Mouse (Mus musculus) adrenal gland, adult 8-10 months (tissue): ENCODE measurements around the gene Hoxa1. TPM values are rescaled to one million over a fixed set of nuclear protein-coding genes. Genes with fewer than 3 reads are reported as not detected.

ENCODE experiments used
- DNase-seq: peaks from one replicate; pipeline ENCODE4 v3.0.0; 2022
- total RNA-seq, 4 experiments: library from RNA; stranded (reverse); gene quantifications; 2 replicates each; pipeline ENCODE4 v1.2.4; 2022

The Hoxa1 gene
- total RNA-seq, 4 experiments from 2014 or later, result 0.23 to 1.1 (median 0.83) TPM

DNA sequence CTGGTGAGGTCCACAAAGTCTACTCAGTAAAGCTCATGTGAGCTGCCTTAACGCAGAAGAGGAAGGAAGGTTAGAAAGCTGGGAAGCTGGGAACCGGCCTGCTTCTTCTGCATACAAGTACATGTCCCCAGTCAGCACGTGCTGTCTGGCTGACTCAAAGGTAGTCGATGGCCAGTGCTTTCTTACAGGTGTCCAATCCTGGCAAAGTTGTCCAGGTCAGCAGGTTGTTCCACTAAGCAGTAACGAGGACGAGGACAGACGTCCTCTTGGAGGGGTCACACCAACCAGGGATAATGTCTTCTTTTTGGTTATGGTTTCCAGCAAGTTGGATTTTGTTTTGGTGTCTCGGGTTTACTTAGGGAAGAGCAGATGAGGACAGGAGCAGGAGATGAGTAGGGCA lies 31.8 kb upstream of the Hoxa1 start:
- DNase-seq, result no peak

DNA sequence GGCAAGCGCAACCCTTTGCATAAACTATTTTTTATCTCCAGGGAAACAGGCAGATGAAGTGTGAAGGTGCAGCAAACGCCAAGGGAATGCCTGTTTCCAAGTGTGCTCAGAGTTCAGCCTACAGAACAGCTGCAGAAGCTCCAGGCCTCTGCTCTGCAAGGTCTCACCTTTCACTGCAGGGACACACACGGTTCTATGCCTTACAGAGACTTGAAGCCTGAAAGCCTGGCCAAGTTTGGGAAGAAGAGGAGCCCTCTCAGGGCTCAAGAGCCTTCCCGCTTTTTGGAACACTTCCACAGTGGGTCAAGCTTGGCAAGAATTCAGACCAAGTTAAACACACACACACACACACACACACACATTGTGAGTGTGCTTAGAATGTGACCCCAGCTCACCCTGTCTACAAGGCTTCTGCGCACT lies 31.1 kb upstream of the Hoxa1 start:
- DNase-seq, result no peak

DNA sequence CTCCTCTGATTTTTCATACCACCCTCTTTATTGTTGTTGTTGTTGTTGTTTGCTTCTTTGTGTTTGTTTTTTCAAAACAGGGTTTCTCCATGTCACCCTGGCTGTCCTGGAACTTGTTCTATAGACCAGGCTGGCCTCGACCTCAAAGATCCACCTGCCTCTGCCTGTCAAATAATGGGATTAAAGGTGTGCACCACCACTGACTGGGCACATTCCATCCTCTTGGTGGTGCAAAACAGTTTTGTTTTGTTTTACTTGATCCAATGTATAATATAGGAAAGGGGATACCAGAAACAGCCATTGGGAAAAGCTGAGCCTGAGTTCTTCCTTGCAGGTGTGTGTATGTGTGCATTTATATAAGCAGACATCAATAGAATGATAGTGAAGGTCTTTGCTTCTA lies 28.4 kb upstream of the Hoxa1 start:
- no peak for DNase-seq

DNA sequence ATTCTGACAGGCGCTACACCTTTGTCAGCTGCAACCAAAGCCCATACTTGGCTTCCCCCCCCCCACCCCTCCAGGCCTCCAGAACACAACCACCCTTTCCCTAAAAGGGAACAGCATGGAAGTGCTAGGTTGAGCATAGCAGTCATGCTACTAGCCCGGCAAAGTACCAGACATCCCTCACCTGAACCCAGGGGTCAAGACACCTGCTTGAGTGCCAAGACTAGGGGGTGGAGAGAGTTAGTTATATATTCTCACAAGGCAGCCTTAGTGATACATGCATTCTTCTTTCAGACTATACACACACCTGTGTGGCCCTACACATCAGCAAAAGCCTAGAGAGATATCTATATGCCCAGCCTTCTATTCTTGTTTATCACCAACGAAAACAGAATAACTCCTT lies 27.7 kb upstream of the Hoxa1 start:
- DNase-seq, result no peak

DNA sequence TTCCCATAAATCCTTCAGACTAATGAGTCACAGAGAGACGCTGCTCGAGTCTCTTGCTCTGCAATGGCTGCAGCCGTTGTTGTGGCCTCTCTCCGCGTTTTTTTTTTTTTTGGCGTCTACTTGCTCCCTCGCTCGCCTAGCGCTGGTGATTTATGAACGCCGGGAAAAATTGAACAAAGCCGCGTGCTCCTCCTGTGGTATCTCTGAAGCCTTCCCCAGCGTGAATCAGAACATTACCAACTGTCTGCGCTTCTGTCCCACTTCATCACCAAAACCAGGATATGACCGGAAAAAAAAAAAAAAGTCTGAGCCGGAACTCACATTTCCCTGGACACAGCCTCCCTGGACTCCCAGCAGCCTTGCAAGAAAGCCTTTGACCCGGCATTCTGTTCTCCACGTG lies 27.1 kb upstream of the Hoxa1 start:
- no peak for DNase-seq

DNA sequence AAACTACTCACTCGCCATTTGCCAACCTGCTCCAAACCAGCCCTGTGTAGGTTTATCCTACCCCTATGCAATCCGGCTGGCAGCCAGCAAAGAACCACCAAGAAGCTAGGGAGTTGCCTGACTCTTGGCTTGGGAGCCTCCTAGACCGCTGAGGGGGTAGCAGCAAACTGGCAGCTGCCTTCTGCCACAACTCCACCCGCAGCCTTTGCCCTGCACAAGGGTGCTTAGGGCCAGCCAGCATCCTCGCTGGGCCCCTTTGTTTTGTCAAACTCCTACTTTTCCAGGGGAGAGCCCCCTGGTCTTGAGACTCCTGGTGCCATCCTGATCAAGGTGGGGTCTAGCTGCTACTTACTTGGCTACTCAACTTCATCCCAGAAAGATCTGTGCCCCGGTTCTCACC lies 26.6 kb upstream of the Hoxa1 start:
- no peak for DNase-seq

DNA sequence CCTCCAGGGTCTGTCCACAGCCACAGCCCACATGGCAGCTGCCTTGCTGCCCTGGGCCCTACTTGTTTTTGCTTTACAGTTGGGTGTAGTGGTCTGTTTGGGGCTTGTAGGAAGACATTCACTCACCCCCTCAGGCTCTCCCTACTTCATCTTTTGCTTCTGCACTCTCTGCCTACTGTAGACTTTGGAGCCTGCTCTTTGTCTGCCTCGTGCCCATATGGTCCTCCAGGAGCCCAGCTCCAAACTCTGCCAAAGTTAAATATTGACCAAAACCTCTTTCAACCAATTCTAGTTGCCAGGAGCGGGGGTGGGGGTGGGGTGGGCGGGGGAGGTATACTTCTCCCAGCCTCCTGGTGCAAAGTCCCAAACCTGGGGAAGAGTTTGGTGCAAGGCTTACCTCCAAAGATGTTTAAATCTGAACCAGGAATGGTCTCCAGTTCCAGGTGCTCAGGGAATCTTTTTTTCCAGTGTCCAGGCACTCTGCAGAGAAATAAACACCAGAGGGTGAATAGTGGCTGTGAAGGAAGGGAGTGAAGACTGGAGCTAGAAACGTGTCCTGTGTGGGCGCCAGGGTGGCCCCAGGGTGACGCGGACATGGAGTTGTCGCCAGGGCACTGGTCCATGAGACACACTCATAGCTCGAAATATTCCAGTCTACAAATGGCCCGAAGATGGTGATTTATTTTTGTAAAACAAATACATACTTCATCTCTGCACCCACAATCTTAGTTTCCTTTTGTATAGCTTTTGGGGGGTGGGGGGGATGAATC lies 25.4 kb upstream of the Hoxa1 start:
- DNase-seq, result no peak

DNA sequence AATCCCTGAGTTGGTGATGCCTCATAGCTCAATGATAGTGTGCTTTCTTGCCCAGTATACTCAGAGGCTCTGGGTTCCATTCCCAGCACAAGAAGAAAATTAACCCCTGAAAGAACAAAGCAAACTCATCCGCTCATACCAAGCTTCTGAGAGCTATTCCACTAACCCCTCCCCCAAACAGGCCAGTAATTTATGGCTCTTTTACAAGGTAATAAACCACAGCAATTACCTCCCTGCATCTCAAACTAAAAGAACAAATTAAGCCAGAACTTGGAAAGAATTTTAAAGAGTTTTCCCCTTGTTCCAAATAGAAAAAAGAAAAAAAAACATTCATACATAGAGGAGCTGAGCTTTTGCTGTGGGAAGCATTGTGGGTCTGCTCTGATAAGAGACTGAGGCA lies 24.7 kb upstream of the Hoxa1 start:
- no peak for DNase-seq

DNA sequence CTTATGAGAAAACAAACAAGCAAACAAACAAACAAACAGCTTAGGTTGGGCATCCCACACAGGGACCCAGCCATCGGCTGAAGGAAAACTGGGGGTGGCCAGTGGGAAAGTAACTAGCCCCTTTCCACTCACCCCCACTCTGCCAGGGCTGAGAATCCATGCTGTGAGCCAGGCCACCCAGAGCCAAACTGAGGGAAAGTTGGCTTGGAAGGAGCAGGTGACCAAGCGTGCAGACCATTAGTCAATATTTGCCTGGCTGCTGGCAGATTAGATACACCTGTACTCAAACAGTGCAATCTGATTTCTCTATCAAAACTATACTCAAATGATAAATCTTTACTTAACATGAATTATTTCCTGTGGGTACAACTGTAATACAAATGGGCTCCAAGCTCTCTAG lies 23.9 kb upstream of the Hoxa1 start:
- DNase-seq, result no peak

DNA sequence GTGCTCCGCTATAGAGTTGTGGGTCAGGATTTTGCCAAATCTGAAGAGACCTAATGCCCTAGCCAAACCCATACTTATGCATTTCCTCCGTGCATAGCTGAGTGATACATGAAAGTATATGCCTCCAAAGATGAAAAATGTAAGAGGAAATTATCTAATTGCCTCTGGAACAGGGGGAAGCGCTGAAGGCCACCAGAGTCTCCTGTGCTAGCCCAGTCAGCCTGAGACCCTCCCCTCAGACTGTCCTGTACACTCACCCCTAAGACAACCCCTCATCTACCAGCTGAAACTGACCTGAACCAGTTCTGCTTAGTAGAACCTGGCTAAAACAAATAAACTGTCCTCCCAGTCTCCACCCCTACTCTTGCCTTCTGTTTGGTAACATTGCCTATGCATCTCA lies 22.6 kb upstream of the Hoxa1 start:
- no peak for DNase-seq

DNA sequence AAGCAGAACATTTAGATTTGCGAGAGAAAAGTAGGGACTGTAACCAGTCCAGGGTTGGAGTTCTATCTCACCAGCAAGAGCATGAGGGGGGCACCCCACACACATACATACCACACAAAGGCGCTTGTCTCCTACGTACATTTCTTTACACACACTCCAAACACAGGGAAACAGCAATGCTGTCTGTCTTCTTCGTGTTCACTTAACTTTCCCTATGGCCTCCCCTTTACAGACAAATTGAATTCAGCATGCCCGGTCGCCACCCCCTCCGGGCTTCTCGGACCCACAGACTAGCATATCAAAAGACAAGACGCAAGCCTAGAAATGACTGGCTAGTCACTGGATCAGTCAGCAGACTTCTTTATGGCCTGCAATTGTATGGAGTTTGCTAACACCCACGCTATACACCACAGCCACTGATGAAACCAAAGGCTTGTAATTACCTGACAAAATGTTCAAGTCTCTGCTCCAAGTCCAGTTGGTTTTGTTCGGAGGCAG lies 22.1 kb upstream of the Hoxa1 start:
- DNase-seq, result no peak

DNA sequence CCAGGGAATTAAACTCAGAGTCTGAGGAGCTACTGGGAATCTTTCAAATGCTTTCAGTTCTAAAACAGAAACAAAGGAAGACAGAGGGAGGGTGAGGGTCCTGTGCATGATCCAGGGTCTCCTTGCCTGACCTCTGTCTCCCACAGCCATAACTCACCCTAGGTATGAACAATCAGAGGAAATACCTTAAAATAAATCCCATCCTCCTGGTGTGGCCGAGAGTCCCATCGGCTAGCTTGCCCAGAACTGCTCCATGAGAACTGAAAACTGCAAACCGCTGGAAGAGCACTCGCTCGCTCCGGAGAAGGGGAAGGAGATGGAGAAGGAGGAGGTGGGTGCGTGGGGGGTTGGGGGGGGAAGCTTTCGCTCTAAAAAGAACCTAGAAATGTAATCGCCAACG lies 21.6 kb upstream of the Hoxa1 start:
- DNase-seq, result no peak

DNA sequence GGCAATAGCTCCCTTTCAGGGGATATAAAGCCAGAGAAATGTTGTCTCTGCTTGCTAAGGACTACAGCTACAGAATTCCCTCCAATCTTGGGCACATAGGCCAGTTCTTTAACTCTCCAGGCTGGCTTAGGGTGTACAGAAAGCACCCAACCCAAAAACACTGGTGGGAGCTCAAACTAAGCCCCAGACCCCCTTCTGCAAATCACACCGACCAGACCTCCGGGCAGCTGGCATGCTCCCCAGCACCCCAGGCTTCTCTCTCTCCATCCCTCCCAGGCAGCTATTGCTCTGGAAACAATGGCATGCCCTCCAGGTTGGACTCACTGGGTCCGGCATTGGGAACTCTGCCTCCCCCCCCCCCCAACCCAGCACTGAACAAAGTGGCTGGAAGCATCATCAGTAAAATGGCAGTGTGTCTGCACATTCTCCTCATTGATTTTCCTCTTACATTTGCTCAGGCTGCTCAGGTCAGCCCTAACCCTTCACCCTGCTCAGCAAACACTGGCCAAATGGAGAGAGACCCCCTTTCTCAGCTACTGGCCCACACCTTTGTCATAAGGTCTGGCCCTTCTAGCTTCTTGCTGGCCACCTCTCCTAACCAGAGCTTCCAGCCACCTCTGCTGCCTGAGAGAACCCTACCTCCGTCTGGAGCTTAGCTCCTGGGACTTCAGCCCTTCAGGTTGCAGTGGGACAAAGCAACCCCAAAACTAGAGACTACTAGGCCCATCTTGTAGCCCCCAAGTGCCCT lies 21.0 kb upstream of the Hoxa1 start:
- DNase-seq, result no peak

DNA sequence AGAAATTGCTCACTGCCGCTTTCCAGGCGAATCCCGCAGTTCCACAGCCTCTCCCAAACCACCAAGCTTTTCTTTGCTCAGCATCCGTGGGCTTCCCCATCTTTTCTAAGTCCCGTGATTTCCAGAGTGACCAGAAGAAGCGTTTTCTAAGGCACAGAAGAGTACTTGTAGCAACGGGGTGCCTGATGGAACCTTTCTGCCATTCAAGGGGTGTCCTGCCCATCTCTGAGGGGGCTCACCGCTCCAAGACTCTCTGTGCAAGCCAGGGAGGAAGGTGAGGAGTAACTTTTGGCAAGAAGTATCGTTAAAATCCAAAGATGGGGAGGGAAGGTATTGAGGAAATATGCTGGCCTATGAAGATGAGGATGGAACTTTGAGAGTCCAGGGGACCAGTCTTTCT lies 19.7 kb upstream of the Hoxa1 start:
- no peak for DNase-seq

DNA sequence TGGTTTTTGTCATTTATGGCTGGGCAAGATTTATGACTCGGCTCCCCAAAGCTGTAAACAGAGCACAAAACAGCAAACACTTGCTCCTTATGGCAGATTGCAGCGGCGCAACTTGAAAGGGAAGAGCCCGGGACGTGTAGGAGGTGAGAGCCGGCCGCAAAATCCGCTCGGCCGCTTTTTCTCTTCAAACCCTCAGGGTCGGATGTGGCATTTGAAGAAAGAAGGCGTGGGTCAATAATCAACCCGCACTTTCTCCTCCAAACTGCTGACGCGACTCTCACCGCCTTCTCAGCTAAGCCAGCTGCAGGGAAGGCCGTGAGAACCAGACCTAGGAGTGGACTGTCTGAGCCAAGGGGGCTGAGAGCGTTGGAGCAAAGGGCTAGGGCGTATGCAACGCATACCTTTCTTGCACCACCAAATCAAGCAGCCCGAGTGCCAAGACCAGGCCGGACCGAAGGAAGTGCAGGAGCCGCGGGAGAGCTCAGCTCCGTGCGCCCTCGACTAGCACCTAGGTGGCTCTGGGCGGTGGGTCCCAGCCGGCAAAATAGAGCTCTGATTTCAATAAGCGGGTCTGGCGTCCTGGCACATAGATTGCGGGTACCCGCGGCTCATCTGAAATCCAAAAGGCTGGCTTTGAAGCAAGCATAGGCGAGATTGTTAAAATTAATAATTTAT lies 19.1 kb upstream of the Hoxa1 start, which contains the start of gene 5730596B20Rik:
5730596B20Rik (plus strand) TSS at position 438 of the 675 bp plus-strand sequence.
- DNase-seq, result no peak

DNA sequence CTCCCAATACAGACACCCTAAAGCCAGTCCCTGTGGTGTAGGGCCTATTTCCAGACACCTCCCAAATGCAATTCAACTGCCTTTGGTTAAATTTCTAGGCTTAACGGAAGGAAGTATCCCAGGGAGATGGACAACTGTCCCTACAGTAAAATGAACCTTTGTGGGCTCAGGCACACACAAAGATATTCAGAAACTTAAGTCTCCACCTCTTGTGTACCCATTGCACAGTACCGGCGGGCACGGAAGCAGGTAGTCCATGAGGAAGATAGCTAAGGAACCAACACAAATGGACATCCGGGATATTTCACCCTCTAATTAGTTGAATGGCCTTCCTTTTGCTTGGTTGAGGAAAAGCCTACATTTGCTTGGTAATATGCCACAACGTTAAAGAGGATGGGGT lies 18.3 kb upstream of the Hoxa1 start:
- DNase-seq, result no peak

DNA sequence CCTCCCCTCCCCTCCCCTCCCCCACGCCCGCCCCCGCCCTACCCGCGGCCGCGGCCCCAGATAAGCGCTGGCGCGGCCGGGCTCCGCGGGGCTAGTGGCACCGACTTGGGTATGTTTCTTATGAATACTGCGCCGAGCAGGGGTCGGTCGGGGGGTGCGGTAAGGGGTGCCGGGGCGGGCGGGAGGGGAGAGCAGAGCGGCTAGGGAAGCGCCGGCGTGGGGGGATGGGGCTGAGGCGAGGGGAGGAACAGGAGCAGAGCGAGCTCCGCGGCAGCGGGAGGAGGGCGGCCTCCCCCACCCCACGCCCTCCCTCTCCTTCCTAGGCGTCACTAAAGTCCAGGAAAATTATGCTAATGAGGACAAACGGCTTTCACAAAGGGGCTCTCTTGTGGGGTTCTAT lies 17.7 kb upstream of the Hoxa1 start:
- DNase-seq, result no peak

DNA sequence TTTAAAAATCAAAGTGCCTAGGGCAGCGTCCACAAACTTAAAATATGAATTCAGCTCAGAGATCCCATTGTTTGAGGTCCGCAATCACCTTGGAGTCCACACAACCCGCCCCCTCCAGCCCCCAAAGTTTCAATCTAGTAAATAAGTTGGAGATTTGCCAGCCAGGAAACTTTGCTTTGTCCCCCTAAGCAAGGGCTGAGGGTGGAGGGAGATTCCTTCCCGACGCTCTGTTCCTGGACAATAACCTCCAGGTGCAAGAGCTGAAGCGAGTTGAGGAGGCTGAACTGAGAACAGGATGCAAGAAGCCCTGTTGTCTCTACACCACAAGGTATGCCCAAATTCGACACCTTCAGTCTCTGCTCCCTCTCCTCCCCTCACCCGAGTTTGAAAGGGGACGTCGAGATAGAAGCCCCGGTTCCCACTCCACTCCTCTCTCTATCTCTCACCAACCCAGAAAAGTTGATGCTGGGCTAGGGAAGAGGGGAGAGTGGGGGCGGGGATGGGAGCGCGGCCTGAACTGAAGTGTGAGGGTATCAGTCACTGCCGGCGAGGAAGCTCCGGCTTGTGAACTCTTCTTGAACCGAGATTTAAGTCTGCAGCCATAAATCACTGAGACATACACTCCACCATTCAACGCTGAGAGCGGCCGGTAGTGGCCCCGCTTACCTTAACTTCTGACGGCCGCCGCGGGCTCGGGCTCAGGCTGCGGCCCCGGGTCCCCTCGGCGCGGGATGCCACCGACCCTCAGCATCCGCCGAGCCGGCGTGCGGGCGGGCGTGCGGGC lies 17.0 kb upstream of the Hoxa1 start:
- no peak for DNase-seq

DNA sequence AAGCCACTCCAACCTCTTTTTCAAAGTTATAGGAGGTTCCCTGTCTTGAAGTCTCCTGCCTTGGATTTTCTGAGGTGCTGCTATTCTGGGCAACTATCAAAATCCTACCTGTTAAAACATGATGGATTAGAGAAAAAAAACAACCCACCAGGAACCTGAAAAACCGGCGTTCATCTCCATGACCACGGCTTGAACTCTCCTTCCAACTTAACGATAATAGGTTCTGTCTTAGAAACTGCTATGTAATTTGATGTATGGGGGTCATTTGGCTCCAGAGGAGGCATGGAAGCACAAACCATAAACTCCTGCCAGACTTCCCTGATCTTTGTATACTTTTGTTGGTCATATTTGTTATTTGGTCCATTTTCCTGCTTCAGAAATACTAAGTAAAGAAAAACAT lies 15.5 kb upstream of the Hoxa1 start:
- DNase-seq, result no peak

DNA sequence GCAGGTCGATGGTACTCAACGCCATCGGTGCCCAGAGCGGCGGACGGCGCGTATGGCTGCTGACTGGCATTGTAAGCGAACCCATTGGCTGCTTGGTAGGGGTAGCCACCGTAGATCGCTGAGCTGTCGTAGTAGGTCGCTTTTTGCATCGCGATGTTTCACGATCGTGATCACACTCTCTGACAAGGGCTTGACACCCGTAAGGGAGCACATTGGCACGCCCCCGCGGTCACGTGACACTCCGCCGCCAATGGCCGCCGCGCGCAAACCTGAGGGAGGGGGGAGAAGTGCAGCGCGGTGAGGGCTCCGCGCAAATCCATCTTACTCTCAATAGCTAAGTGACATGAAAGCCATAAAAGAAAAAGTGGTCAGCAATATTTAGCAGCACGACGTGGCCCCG lies 14.4 kb upstream of the Hoxa1 start:
- DNase-seq, result peak; percentile 88

DNA sequence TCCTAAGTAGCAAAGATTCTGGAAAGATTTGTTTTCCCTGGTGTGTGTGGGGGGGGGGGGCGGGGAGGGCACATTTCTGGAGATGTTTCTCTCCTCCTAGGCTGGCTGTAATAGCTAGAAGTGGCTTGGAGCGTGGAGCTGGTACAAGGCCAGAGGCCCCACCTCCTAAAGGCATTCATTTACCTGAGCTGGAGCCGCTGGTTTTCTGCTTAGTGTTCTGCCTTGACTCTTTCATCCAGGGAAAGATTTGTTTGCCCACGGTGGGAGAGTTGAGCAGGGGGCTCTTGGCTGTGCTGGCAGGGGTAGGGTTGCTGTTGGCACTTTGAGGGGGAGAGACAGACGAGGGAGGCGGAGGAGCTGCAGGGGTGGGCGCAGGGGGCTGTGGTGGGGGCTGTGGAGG lies 13.8 kb upstream of the Hoxa1 start:
- DNase-seq, result no peak

DNA sequence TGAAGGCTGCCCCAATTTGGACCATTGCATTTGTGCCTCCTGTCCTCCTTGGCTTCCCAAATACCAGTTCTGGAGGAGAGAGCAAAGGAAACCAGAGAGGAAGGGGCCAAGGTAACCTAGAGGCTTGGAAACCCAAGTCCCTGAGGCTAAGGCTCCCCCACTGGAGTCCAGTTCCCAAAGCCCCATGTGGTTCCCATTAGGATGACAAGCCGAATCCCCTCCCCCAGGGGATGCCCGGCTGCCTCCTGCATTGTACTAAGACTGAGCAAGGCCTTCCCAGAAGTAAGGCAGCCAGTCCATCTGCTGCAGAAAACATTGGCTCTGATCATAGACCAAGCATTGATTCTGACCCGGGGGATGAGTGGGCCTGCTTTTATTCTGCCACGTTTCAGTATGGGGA lies 13.2 kb upstream of the Hoxa1 start:
- DNase-seq, result no peak

DNA sequence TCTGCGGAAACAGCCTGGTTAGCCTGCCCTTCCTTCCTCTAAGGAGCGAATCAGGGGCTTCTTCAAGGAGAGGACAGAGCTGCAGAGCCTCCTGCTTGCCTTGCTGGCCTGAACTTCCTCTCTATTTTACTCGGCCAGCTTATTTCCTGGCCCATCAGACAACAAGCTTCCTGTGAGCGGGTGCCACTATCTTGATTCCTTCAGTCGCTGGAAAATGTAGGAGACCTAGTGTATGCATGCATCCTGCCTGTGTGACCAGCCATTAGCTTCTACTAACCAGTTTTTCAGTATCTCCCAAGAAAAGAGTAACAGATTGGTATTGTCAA lies 12.7 kb upstream of the Hoxa1 start:
- DNase-seq, result no peak
